Mouse (Mus musculus) neutrophil, adult 59 days (primary cell): ENCODE measurements around the gene Hist1h1b. TPM values are rescaled to one million over a fixed set of nuclear protein-coding genes. Genes with fewer than 3 reads are reported as not detected.

Experiments used
- total RNA-seq, 2 experiments: library from RNA; stranded (reverse); gene quantifications; 1 replicate in 1 of 2; 2 replicates in 1 of 2; pipeline ENCODE4 v1.2.4; 2023

The Hist1h1b gene
- 100 to 1,000 TPM; 583 to 676 TPM for total RNA-seq

DNA sequence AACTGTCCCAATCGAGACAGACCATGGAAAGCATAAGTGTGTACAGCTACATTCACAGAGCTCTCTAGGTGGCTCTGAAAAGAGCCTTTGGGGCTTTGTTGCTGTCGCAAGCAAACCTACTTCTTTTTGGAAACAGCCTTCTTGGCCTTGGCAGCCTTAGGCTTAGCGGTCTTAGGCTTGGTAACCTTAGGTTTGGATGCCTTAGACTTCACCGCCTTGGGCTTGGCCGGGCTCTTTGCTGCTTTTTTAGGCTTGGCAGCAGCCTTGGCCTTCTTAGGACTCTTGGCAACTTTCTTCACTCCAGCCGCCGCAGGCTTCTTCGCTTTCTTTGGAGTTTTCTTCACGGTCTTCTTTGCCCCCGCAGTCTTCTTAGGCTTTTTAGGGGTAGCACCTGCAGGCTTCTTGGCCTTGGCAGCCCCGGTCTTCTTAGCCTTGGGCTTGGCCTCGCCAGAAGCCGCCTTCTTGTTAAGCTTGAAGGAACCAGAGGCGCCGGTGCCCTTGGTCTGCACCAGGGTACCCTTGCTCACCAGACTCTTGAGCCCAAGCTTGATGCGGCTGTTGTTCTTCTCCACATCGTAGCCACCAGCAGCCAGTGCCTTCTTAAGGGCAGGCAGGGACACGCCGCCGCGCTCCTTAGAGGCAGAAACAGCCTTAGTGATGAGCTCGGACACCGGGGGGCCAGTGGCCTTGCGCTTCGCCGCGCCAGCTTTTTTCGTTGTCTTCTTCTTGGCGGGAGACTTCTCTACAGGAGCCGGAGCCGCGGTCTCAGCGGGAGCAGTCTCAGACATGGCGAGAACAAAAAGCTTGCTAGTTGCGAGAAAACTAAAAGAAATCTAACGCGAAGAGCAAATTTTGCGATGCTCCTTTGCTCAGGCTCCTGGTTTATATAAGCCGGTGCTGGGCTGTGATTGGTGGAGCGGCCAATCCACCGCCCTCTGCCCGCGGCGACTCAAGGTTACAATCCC is at the start of gene Hist1h1b:
Gene Hist1h1b (minus strand): TSS at position 859 of the 965 bp plus-strand sequence.

DNA sequence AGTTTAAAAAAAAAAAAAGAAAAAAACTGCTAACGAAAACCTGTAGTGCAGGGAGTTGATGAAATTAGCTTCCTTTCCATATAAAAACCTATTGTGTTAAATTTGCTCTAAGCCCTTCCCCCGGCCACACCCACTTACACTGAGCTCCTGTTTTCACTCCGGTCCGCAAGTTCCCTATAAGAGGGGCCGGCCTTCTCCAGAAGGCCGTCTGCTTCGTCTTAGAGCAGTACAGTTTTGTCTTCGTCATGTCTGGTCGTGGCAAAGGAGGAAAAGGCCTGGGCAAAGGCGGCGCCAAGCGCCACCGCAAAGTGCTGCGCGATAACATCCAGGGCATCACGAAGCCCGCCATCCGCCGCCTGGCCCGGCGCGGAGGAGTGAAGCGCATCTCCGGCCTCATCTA is 31.1 kb upstream of the Hist1h1b start, which contains the start of gene Hist1h4m:
Gene Hist1h4m (plus strand): TSS at position 208 of the 400 bp plus-strand sequence.

DNA sequence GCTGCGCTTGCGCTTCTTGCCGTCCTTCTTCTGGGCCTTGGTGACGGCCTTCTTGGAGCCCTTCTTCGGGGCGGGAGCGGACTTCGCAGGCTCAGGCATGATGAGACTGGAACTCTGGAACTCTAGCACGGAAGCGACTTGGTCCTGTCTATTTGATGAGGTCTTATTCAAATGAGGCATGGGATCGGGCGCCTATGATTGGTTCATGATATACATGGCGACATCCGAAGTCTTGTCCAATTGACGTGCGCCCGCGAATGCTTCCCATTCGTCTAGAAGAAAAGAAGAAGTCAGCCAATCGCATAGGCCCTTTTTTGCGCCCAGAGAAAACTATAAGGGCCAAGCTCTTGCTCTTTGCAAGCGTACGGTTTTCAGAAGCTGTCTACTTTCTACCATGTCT is 29.6 kb upstream of the Hist1h1b start, which contains the start of the genes Hist1h2bq and Hist1h2ao:
Gene Hist1h2bq (minus strand): TSS at position 125 of the 400 bp plus-strand sequence.
Gene Hist1h2ao (plus strand): TSS at position 393 of the 400 bp plus-strand sequence.

DNA sequence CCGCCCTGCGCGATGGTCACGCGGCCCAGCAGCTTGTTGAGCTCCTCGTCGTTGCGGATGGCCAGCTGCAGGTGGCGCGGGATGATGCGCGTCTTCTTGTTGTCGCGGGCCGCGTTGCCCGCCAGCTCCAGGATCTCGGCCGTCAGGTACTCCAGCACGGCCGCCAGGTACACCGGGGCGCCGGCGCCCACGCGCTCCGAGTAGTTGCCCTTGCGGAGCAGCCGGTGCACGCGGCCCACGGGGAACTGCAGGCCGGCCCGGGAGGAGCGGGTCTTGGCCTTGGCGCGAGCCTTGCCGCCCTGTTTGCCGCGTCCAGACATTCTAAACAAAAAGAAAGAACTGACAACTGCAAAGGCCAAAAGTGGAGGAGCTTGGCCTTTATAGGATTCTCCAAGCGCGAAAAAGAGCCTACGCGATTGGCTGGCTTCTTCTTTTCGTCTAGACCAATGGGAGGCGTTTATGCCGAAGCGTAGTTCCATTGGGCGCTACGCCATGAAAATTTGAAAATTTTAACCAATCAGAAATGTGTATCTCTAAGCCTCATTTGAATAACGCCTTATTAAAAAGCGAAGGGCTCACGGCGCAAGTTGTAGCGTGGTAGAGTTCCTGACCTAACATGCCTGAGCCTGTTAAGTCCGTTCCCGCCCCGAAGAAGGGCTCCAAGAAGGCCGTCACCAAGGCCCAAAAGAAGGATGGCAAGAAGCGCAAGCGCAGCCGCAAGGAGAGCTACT is 6.6 kb upstream of the Hist1h1b start, which contains the start of the genes Hist1h2an and Hist1h2bp:
Gene Hist1h2an (minus strand): TSS at position 320 of the 731 bp plus-strand sequence.
Gene Hist1h2bp (plus strand): TSS at position 563 of the 731 bp plus-strand sequence.

DNA sequence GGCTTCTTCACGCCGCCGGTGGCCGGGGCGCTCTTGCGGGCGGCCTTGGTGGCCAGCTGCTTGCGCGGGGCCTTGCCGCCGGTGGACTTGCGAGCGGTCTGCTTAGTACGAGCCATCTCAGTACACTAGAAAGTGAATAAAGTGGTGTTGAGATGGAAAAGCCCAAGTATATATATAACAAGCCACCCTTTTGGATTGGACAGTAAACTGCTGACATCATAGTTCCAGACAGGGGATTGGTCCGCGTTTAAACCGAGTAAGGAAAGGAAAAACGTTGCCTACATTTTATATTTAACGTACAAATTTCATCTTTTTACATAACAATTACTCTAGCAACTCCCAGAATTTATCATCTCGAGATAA is 2.8 kb upstream of the Hist1h1b start, which contains the start of gene Hist1h3i:
Gene Hist1h3i (minus strand): TSS at position 116 of the 363 bp plus-strand sequence.

DNA sequence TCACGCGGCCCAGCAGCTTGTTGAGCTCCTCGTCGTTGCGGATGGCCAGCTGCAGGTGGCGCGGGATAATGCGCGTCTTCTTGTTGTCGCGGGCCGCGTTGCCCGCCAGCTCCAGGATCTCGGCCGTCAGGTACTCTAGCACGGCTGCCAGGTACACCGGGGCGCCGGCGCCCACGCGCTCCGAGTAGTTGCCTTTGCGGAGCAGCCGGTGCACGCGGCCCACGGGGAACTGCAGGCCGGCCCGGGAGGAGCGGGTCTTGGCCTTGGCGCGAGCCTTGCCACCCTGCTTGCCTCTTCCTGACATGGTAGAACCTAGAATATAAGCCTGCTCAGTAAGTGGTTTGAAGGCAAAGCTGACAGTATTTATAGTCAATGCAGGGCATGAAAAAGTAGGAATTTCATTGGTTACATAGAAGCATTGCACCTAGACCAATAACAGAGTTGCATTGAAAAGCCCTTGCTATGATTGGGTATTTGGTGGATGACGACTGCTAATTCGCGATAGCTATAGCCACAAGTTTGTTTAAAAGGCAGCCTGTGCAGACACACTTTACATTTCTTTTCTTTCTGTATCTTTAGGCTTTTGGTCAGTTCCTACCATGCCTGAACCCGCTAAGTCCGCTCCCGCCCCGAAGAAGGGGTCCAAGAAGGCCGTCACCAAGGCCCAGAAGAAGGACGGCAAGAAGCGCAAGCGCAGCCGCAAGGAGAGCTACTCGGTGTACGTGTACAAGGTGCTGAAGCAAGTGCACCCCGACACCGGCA is 26.7 kb downstream of the Hist1h1b start, which contains the start of the genes Hist1h2ak and Hist1h2bn:
Gene Hist1h2ak (minus strand): TSS at position 304 of the 762 bp plus-strand sequence.
Gene Hist1h2bn (plus strand): TSS at position 600 of the 762 bp plus-strand sequence.

DNA sequence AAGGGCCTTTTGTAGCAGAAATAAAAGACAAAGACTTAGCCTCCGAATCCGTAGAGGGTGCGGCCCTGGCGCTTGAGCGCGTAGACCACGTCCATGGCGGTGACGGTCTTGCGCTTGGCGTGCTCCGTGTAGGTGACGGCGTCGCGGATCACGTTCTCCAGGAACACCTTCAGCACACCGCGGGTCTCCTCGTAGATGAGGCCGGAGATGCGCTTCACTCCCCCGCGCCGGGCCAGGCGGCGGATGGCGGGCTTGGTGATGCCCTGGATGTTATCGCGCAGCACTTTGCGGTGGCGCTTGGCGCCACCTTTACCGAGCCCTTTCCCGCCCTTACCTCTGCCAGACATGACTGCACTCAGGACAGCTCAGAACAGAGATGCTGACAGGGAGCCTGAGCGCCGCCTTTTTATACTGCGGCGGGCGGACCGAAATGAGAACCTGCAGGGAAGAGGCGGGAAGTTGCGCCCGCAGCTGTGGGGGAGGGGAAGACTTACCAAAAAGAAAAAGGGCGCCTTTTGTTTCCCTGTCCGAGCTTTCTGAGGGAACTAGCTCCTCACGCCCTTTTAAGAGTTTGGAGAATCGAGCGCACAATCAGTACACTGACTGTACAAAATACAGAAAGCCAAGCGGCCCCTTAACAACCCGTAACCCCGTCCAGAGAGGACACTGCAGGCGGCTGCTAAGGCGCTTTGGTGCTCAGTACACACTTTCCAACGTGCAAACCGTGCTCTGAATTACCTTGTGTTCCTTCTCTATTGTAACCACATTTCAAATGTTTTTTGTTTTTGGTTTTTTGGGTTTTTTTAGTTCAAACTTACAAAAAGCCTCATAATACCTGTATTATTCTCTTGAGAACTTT is 30.0 kb downstream of the Hist1h1b start, which contains the start of gene Hist1h4k:
Gene Hist1h4k (minus strand): TSS at position 347 of the 859 bp plus-strand sequence.

DNA sequence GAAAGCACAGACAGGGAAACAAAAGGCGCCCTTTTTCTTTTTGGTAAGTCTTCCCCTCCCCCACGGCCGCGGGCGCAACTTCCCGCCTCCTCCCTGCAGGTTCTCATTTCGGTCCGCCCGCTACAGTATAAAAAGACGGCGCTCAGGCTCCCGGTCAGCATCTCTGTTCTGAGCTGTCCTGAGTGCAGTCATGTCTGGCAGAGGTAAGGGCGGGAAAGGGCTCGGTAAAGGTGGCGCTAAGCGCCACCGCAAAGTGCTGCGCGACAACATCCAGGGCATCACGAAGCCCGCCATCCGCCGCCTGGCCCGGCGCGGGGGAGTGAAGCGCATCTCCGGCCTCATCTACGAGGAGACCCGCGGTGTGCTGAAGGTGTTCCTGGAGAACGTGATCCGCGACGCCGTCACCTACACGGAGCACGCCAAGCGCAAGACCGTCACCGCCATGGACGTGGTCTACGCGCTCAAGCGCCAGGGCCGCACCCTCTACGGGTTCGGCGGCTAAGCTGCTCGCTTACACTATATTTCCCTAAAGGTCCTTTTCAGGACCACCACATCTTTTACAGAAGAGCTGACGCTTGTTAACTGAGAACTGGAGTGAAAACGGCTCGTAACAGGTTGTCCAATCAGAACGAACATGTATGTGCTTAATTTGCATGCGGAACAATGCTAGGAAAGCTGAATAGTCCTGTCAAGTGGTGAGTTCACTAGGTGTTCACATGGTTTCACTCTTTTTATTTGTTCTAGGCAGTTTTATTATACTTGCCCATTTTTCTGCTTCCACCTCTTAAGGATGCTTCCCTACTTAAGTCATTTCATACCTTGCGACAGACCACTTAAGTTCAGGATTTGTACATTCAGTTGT is 45.3 kb downstream of the Hist1h1b start, which contains the start of gene Hist1h4j:
Gene Hist1h4j (plus strand): TSS at position 159 of the 862 bp plus-strand sequence.

Other genes starting within 250 kb of the Hist1h1b start
- gene Zkscan8, start 249.5 kb downstream of the Hist1h1b start, total RNA-seq = 1 to 10 TPM; 3.8 to 3.9 TPM
- gene Olfr1366, start 237.8 kb downstream of the Hist1h1b start, total RNA-seq = not detected
- not detected for gene Olfr1535, start 220.7 kb downstream of the Hist1h1b start, total RNA-seq
- gene Olfr1364, start 198.9 kb downstream of the Hist1h1b start, total RNA-seq = not detected
- not detected for gene Olfr1362, start 166.6 kb downstream of the Hist1h1b start, total RNA-seq
- gene Olfr11, start 138.1 kb downstream of the Hist1h1b start, total RNA-seq = not detected
- not detected for gene Olfr1361, start 117.2 kb downstream of the Hist1h1b start, total RNA-seq
- gene Olfr1360, start 103.2 kb downstream of the Hist1h1b start, total RNA-seq = not detected
- not detected for gene Olfr1359, start 82.5 kb downstream of the Hist1h1b start, total RNA-seq
- gene Hist1h2bl, start 64.5 kb downstream of the Hist1h1b start, total RNA-seq = 1,000 to 10,000 TPM; 1,007 to 1,037 TPM
- 100 to 1,000 TPM; 322 to 368 TPM for gene Hist1h2ai, start 64.2 kb downstream of the Hist1h1b start, total RNA-seq
- 1,000 to 10,000 TPM; 1,636 to 1,682 TPM for gene Hist1h3h, start 63.0 kb downstream of the Hist1h1b start, total RNA-seq
- 100 to 1,000 TPM; 245 to 302 TPM for gene Hist1h2bm, start 58.6 kb downstream of the Hist1h1b start, total RNA-seq
- 100 to 1,000 TPM; 162 to 165 TPM for gene Hist1h4j, start 45.6 kb downstream of the Hist1h1b start, total RNA-seq
- gene Hist1h4k, start 30.1 kb downstream of the Hist1h1b start, total RNA-seq = 1,000 to 10,000 TPM; 2,386 to 2,430 TPM
- gene Hist1h2ak, start 26.8 kb downstream of the Hist1h1b start, total RNA-seq = 100 to 1,000 TPM; 426 to 441 TPM
- 100 to 1,000 TPM; 695 to 749 TPM for gene Hist1h2bn, start 26.5 kb downstream of the Hist1h1b start, total RNA-seq
- gene Hist1h3i, start 2.7 kb upstream of the Hist1h1b start, total RNA-seq = 1,000 to 10,000 TPM; 1,324 to 1,491 TPM
- 100 to 1,000 TPM; 204 to 209 TPM for gene Hist1h2an, start 6.6 kb upstream of the Hist1h1b start, total RNA-seq
- gene Hist1h2bp, start 6.8 kb upstream of the Hist1h1b start, total RNA-seq = 100 to 1,000 TPM; 485 to 544 TPM
- gene Hist1h2bq, start 29.6 kb upstream of the Hist1h1b start, total RNA-seq = 1,000 to 10,000 TPM; 1,192 to 1,249 TPM
- gene Hist1h2ao, start 29.8 kb upstream of the Hist1h1b start, total RNA-seq = 1,000 to 10,000 TPM; 2,019 to 2,366 TPM
- gene Hist1h4m, start 31.1 kb upstream of the Hist1h1b start, total RNA-seq = 1,000 to 10,000 TPM; 1,248 to 1,288 TPM
- gene Hist1h4n, start 51.6 kb upstream of the Hist1h1b start, total RNA-seq = 100 to 1,000 TPM; 891 to 923 TPM
- gene Hist1h2ap, start 52.9 kb upstream of the Hist1h1b start, total RNA-seq = 100 to 1,000 TPM; 561 to 647 TPM
- 1,000 to 10,000 TPM; 1,178 to 1,241 TPM for gene Hist1h2br, start 53.1 kb upstream of the Hist1h1b start, total RNA-seq
- under 1 TPM; 0.69 to 0.84 TPM for gene Zfp184, start 164.5 kb upstream of the Hist1h1b start, total RNA-seq
- not detected for gene Pom121l2, start 200.6 kb upstream of the Hist1h1b start, total RNA-seq
- 1 to 10 TPM; 2.3 to 2.7 TPM for gene Prss16, start 229.1 kb upstream of the Hist1h1b start, total RNA-seq